Mouse (Mus musculus): Measurements from ENCODE around the gene Picalm.
"Not testable (repeated sequence)": the region's sequence is repeated elsewhere in the genome, so short reads cannot be mapped to it uniquely, and the experiment has no call there.

Picalm gene

DNA sequence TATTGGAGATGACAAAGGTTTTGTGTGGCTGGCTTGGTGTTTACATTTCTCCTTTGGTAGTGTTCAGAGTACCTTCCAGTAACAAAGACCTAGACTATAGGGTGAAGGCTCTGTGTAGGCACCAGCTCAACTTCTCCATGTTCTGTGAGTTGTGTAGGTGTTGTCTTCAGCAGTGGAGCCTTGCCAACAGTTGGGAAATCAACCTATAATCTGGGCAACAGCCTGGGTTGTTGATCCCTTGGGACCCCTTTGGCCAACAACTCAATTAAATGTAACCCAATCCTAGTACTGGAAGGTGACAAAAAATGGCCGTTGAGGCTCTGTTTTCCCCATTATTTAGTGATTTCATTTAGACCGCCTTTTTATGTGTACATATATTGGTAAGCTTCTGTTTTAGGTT is 80.1 kb downstream of the Picalm start:
- no peak for DNase-seq (ENCODE audit: low spot score in 2 of 2)

DNA sequence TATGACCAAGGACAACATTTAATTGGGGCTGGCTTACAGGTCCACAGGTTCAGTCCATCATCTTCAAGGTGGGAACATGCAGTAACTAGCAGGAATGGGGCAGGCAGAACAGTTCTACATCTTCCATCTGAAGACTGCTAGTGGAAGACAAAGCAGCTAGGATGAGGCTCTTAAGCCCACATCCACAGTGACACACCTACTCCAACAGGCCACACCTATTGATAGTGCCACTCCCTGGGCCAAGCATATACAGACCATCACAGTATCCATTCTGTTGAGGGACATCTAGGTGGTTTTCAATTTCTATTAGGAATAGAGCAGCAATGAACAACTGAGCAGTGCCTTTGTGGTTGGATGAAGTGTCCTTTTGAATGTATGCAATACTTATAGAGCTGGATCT is 80.9 kb downstream of the Picalm start:
- DNase-seq (ENCODE audit: low spot score in 2 of 2): no peak

DNA sequence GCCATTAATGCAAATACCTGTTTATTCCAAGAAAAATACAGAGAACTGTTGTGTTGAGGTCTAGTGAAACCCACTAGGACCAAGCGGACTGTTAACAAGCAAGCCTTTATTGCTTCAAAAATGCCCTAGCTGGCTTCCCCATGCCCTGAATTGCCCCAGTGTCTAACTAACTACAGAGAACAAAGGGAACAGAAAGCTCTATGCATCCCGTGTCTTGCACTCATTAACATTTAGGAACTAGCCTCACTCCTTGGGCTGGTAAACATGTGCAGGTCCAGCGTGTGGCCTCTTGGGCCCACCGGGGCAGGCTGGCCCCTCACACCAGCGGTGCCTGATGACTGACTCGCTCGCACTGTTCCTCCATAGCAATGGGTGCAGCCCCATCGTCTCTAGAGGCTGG is 86.5 kb downstream of the Picalm start:
- peak; percentile 20 to 26 for DNase-seq (ENCODE audit: low spot score in 2 of 2)

GRCm38 (mm10) chr7:90218122-90218521 is 88.1 kb downstream of the Picalm start:
- no peak for DNase-seq (ENCODE audit: low spot score in 2 of 2)

DNA sequence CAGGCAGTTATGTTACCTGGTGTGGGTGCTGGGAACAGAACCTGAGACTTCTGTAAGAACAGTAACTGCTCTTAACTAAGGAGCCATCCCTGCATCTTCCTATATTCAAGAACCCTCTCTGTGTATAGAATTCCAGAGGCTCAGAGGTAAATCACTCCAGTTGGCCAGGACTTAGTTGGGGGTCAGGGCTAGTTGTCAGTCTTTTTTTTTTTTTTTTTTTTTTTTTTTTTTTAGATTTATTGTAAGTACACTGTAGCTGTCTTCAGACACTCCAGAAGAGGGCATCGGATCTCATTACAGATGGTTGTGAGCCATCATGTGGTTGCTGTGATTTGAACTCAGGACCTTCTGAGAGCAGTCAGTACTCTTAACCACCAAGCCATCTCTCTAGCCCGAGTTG is 91.5 kb downstream of the Picalm start:
- no peak for DNase-seq (ENCODE audit: low spot score in 2 of 2)

GRCm38 (mm10) chr7:90228075-90228474 is 98.1 kb downstream of the Picalm start:
- DNase-seq (ENCODE audit: low spot score in 2 of 2): no peak

- DNase-seq (ENCODE audit: low spot score in 2 of 2): not testable (repeated sequence)
Measured at GRCm38 (mm10) chr7:90228884-90229283, 98.9 kb downstream of the Picalm start.

DNA sequence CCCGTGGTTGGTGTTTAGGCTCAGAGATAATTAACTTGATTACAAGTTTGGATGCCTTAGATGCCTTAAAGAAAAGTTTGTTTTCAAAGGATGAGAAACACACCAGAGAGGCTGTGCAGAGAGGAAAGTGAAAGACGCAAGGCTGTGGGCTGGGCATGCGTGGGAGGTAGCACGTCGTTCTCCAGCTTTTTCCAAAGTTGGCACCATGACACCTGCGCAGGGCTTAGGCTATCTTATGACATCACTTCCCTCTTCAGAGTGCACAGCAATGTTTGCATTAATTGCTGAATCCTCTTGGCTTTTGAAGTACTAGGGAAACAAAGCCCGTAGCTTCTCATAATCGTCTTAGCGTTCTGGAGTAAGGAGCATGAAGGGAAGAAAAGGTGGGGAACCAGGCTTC is 101.4 kb downstream of the Picalm start:
- no peak for DNase-seq (ENCODE audit: low spot score in 2 of 2)

GRCm38 (mm10) chr7:90233921-90234320 is 103.9 kb downstream of the Picalm start:
- no peak for DNase-seq (ENCODE audit: low spot score in 2 of 2)

DNA sequence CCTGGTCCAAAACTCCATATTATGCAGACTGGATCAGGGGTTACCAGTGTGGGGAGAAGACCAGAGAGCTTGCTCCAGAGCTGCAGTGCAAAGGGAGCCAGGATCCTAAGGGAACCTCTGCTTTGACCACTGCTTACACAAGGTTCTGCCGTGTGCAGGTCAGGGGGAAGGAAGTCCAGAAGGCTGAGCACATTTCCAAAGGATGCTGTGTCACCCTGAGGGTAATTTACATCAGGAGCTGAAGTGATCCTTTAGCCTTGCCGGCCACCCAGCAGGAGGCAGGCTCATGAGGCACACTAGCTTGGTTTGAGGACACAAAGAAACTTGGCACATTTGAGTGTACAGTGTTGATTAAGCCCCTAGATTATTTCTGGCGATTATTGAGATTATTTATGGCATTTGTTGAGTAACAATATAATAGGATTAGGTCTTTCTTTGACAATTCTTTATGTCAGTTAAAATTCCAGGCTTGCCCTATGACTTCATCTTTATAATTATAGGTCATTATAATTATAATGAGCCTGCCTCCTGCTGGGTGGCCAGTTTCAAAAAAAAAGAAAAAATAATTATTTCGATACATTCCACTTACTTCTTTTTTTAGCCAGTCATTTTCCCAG is 106.4 kb downstream of the Picalm start:
- no peak for DNase-seq (ENCODE audit: low spot score in 2 of 2)

GRCm38 (mm10) chr7:90243151-90243550 is 113.1 kb downstream of the Picalm start:
- no peak for DNase-seq (ENCODE audit: low spot score in 2 of 2)

DNA sequence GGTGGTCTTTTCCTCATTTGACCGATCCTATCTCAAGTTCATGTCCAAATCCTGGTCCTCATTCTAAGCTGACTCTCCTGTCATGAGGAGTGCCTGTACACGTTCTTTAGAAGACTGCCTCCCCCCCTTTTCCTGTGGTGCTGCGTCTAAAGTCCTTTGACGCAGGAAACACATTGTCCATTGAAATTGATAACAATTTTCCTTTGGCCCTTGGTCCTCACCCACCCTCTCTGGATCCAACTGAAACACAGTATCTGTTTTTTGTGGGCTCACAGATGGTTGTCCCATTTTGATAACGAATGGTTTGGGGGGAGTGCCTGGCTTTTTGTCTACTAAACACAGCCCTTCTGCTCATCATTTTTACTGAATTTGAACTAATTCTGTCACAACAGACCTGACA is 113.6 kb downstream of the Picalm start:
- no peak for DNase-seq (ENCODE audit: low spot score in 2 of 2)

DNA sequence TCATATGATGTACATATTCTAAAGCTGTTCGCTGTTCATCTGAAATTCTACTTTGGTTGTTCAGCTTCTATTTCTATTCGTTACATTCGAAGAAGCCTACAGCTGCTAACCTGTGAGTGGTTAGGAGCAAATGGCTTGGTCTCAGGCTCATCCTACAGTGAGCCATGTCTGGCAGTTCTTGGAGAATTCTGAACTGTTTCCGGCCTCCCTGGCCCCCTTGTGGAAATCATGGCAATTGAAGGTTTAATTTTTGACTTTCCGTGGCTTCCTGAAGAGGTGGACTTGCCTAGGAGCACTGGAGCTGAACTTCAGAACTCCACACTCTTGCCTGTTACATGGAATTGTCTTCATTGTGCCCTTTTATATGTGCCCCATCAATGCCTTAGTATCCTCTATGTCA is 122.9 kb downstream of the Picalm start:
- no peak for DNase-seq (ENCODE audit: low spot score in 2 of 2)

DNA sequence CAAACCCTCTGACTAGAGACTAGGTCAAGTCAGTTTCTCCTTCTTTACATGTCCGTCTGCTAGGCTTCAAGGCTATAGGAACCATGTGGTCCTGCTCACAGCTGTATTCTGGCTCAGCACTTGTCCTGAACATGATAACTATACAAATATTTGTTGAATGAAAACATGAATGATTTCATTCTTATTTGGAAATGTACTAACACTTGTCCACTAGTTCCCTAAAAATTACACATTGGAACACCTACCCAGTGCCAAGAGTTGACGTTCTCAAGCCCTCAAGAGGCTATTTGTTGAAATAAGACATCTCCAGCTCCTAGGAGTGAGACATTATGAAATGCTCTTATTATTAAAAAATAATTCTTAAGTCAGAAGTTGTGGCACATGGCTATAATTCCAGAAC is 128.7 kb downstream of the Picalm start:
- no peak for DNase-seq (ENCODE audit: low spot score in 2 of 2)

- DNase-seq (ENCODE audit: low spot score in 2 of 2): no peak
Measured at GRCm38 (mm10) chr7:90259899-90260298, 129.9 kb downstream of the Picalm start.

DNA sequence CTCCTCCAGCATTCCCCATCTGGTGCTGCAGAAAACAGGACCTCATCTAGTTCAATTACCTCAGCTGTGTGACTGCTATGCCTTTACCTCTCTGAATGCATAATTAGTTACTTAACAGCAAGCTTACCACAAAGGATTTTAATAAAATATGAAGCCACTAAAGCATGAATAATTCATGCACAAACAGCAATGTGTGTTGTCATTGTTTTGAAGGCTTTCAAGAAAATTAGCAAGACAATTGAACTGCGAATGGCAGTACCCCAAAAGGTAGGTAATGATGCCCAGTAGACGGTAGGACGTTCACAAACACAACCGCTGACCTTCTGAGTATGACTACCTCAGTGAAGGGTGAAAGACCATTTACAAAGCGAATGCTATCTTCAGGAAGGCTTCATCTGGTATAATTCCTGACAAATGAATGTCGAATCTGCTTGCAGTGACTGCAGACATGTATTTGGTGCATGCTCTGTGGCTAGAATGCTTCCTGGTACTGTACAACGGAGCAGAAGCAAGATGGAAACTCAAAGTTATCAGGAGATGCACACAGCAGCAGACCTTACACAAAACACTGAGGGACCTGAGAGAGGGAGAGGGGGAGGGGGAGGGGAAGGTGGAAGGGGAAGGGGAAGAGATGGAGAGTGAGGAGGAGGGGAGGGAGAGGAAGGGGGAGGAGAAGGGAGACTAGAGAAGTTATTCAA is 132.0 kb downstream of the Picalm start:
- DNase-seq (ENCODE audit: low spot score in 2 of 2): no peak

Measured in frontal cortex, postnatal 10 days (tissue).